Mouse (Mus musculus): ENCODE data around the gene Tll1. TPM values are rescaled to one million over a fixed set of nuclear protein-coding genes. Genes with fewer than 3 reads are reported as not detected.

Tll1 gene
- polyA plus RNA-seq, 1 experiment from 2014 or later: 0.54 TPM

- Histone ChIP-seq H3K9me3 (replicated peaks; ENCODE audit: low read length) (no peaks in the 10 kb centered on the region), H3K4me1 (replicated peaks; ENCODE audit: insufficient read depth, low read length) (no peaks in the 10 kb centered on the region), H3K27ac (no peak overlapping the region), H3K27me3 (ENCODE audit: insufficient read depth, low read length) (no peaks in the 10 kb centered on the region), H3K4me3 (replicated peaks; ENCODE audit: low read depth, low read length) (no peak overlapping the region), H3K9ac (ENCODE audit: low read depth, low read length) (no peak overlapping the region), H3K36me3 (ENCODE audit: insufficient read depth, low read length) (no peaks in the 10 kb centered on the region), H3K4me2 (ENCODE audit: low read length) (no peak overlapping the region)
- 88% methylated on average over 1 of the region's 1 CpGs for WGBS
- ATAC-seq (replicated peaks; ENCODE audit: low FRiP score, low read depth) (no peak), DNase-seq (ENCODE audit: low spot score) (no peak)
- TF ChIP-seq CTCF (IDR thresholded peaks at IDR 0.05; ENCODE audit: low read depth): no peak
These were observed 69.5 kb downstream of the Tll1 start for GRCm38 (mm10) chr8:64136593-64136992.

GRCm38 (mm10) chr8:64107190-64107589, 98.9 kb downstream of the Tll1 start:
- no peak for DNase-seq (ENCODE audit: low spot score)
- no peak for TF ChIP-seq CTCF (IDR thresholded peaks at IDR 0.05; ENCODE audit: low read depth)
- Histone ChIP-seq H3K27ac (no peak overlapping the region), H3K9ac (ENCODE audit: low read depth, low read length) (no peak overlapping the region), H3K4me1 (replicated peaks; ENCODE audit: insufficient read depth, low read length) (no peaks in the 10 kb centered on the region), H3K27me3 (ENCODE audit: insufficient read depth, low read length) (no peaks in the 10 kb centered on the region), H3K4me2 (ENCODE audit: low read length) (no peak overlapping the region), H3K4me3 (replicated peaks; ENCODE audit: low read depth, low read length) (no peak overlapping the region), H3K9me3 (replicated peaks; ENCODE audit: low read length) (no peaks in the 10 kb centered on the region), H3K36me3 (ENCODE audit: insufficient read depth, low read length) (no peaks in the 10 kb centered on the region)
- ATAC-seq (replicated peaks; ENCODE audit: low FRiP score, low read depth): no peak
- WGBS: 81% methylated on average over 2 of the region's 2 CpGs

GRCm38 (mm10) chr8:64073396-64073795, 132.7 kb downstream of the Tll1 start:
- TF ChIP-seq CTCF (IDR thresholded peaks at IDR 0.05; ENCODE audit: low read depth): no peak
- no peak overlapping the region for H3K9ac ChIP-seq (ENCODE audit: low read depth, low read length)
- ATAC-seq (replicated peaks; ENCODE audit: low FRiP score, low read depth) (no peak), DNase-seq (ENCODE audit: low spot score) (no peak)
- no peak overlapping the region for H3K27ac ChIP-seq
- no peak overlapping the region for H3K4me2 ChIP-seq (ENCODE audit: low read length)
- WGBS: 76% methylated on average over 2 of the region's 2 CpGs
- no peaks in the 10 kb centered on the region for H3K27me3 ChIP-seq (ENCODE audit: insufficient read depth, low read length)
- no peaks in the 10 kb centered on the region for H3K36me3 ChIP-seq (ENCODE audit: insufficient read depth, low read length)
- H3K4me1 ChIP-seq (replicated peaks; ENCODE audit: insufficient read depth, low read length): no peaks in the 10 kb centered on the region
- no peaks in the 10 kb centered on the region for H3K9me3 ChIP-seq (replicated peaks; ENCODE audit: low read length)
- no peak overlapping the region for H3K4me3 ChIP-seq (replicated peaks; ENCODE audit: low read depth, low read length)

GRCm38 (mm10) chr8:64059867-64060266, 146.2 kb downstream of the Tll1 start:
- TF ChIP-seq CTCF (IDR thresholded peaks at IDR 0.05; ENCODE audit: low read depth): no peak
- Histone ChIP-seq H3K27ac (no peak overlapping the region), H3K9me3 (replicated peaks; ENCODE audit: low read length) (no peaks in the 10 kb centered on the region), H3K4me3 (replicated peaks; ENCODE audit: low read depth, low read length) (no peak overlapping the region), H3K4me1 (replicated peaks; ENCODE audit: insufficient read depth, low read length) (no peaks in the 10 kb centered on the region), H3K36me3 (ENCODE audit: insufficient read depth, low read length) (no peaks in the 10 kb centered on the region), H3K27me3 (ENCODE audit: insufficient read depth, low read length) (no peaks in the 10 kb centered on the region), H3K4me2 (ENCODE audit: low read length) (no peak overlapping the region), H3K9ac (ENCODE audit: low read depth, low read length) (no peak overlapping the region)
- ATAC-seq (replicated peaks; ENCODE audit: low FRiP score, low read depth) (no peak), DNase-seq (ENCODE audit: low spot score) (no peak)
- 57% methylated on average over 2 of the region's 2 CpGs for WGBS

GRCm38 (mm10) chr8:64057571-64057970, 148.5 kb downstream of the Tll1 start:
- ATAC-seq (replicated peaks; ENCODE audit: low FRiP score, low read depth) (no peak), DNase-seq (ENCODE audit: low spot score) (no peak)
- 39% methylated on average over 4 of the region's 4 CpGs for WGBS
- Histone ChIP-seq H3K36me3 (ENCODE audit: insufficient read depth, low read length) (no peaks in the 10 kb centered on the region), H3K27ac (no peak overlapping the region), H3K4me1 (replicated peaks; ENCODE audit: insufficient read depth, low read length) (no peaks in the 10 kb centered on the region), H3K9ac (ENCODE audit: low read depth, low read length) (no peak overlapping the region), H3K4me2 (ENCODE audit: low read length) (no peak overlapping the region), H3K9me3 (replicated peaks; ENCODE audit: low read length) (no peaks in the 10 kb centered on the region), H3K27me3 (ENCODE audit: insufficient read depth, low read length) (no peaks in the 10 kb centered on the region), H3K4me3 (replicated peaks; ENCODE audit: low read depth, low read length) (no peak overlapping the region)
- no peak for TF ChIP-seq CTCF (IDR thresholded peaks at IDR 0.05; ENCODE audit: low read depth)

- Histone ChIP-seq H3K36me3 (ENCODE audit: insufficient read depth, low read length) (no peaks in the 10 kb centered on the region), H3K4me1 (replicated peaks; ENCODE audit: insufficient read depth, low read length) (no peaks in the 10 kb centered on the region), H3K4me2 (ENCODE audit: low read length) (no peak overlapping the region), H3K9me3 (replicated peaks; ENCODE audit: low read length) (no peaks in the 10 kb centered on the region), H3K9ac (ENCODE audit: low read depth, low read length) (no peak overlapping the region), H3K4me3 (replicated peaks; ENCODE audit: low read depth, low read length) (no peak overlapping the region), H3K27me3 (ENCODE audit: insufficient read depth, low read length) (no peaks in the 10 kb centered on the region), H3K27ac (no peak overlapping the region)
- 85% methylated on average over 3 of the region's 3 CpGs for WGBS
- no peak for ATAC-seq (replicated peaks; ENCODE audit: low FRiP score, low read depth)
- no peak for DNase-seq (ENCODE audit: low spot score)
- TF ChIP-seq CTCF (IDR thresholded peaks at IDR 0.05; ENCODE audit: low read depth): no peak
These were observed 157.5 kb downstream of the Tll1 start for GRCm38 (mm10) chr8:64048556-64048955.

GRCm38 (mm10) chr8:64047963-64048505, 158.0 kb downstream of the Tll1 start:
- DNase-seq (ENCODE audit: low spot score) (no peak), ATAC-seq (replicated peaks; ENCODE audit: low FRiP score, low read depth) (no peak)
- Histone ChIP-seq H3K27me3 (ENCODE audit: insufficient read depth, low read length) (no peaks in the 10 kb centered on the region), H3K9ac (ENCODE audit: low read depth, low read length) (no peak overlapping the region), H3K4me1 (replicated peaks; ENCODE audit: insufficient read depth, low read length) (no peaks in the 10 kb centered on the region), H3K27ac (no peak overlapping the region), H3K4me2 (ENCODE audit: low read length) (no peak overlapping the region), H3K4me3 (replicated peaks; ENCODE audit: low read depth, low read length) (no peak overlapping the region), H3K9me3 (replicated peaks; ENCODE audit: low read length) (no peaks in the 10 kb centered on the region), H3K36me3 (ENCODE audit: insufficient read depth, low read length) (no peaks in the 10 kb centered on the region)
- 44% methylated on average over 9 of the region's 9 CpGs for WGBS
- TF ChIP-seq CTCF (IDR thresholded peaks at IDR 0.05; ENCODE audit: low read depth): no peak

Measured in kidney, postnatal 0 days (tissue).